Mouse (Mus musculus) kidney, adult 18-20 months (tissue): ENCODE measurements around the gene Chdh.
A peak's percentile ranks its signal among the peaks of the same experiment; 100 is the strongest.

ENCODE experiments used
- DNase-seq: peaks from one replicate; pipeline ENCODE4 v3.0.0; 2021

Gene Chdh

DNA sequence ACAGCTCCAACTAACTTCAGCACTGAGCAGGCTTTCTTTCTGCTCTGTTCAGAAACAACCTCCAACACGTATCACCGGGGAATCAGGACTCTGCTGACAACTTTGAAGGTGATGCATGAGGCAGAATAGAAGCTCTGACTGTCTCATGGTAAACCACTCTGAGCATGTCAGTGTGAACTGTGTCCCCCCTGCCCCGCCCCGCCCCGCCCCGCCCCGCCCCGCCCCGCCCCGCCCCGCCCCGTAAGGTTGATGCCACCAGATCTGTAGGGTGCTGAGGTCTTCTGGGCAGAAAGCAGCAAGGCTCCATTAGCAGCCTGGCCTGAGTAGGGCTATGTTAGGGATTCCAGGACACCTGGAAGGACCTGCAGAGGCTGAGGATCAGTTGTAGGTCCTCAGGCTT lies 57.9 kb downstream of the Chdh start:
- DNase-seq: no peak

- DNase-seq: no peak
These were observed 59.7 kb downstream of the Chdh start for GRCm38 (mm10) chr14:30068566-30068965.

GRCm38 (mm10) chr14:30075268-30075887 lies 66.6 kb downstream of the Chdh start:
- DNase-seq: no peak

DNA sequence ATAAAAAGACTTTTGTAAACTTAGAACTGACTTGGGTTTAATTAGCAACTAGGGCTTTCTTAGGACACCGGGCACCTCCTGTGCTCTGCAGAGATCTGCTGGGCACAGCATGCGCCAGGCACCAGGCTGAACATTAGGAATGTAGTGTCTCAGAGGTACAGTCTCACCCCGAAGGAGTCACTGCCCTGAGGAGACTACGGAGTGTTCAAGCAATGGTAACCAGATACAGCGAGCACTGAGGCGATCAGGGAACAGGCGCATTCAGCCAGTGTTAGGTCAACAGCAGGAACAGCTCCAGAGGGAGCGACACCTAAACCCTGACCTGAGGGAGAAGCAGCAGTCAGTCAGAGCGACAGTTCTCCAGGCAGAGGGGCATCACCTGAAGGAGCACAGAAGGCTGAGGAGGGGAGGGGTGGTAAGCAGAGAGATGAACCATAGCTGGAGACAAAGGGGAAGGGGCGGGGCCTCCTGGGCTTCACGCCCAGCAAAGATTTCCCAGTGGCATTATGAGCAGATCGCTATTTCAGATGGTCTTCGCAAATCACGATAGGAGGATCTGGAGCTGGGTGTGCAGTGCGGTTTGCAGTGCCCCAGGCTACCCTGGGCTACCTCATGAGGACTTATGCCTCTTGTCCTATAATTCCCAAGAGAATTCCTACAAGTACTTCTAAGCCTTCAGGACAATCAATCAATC lies 69.4 kb downstream of the Chdh start:
- DNase-seq: peak; percentile 57

GRCm38 (mm10) chr14:30079729-30080128 lies 70.9 kb downstream of the Chdh start:
- no peak for DNase-seq
